Mouse (Mus musculus) brain, embryonic 14.5 days (tissue): ENCODE data around the gene Atp5g2.

ENCODE experiments used
- CTCF ChIP-seq: fragments of 200-500 bp; IDR thresholded peaks from 2 replicates; pipeline ENCODE4 v1.5.1; 2012; ENCODE audit warnings: inconsistent platforms, mild to moderate bottlenecking, moderate library complexity, borderline replicate concordance; ENCODE audit not compliant: insufficient read depth, insufficient read length; ENCODE audit errors: extremely low read depth
- POLR2A ChIP-seq: fragments of 200-500 bp; IDR thresholded peaks from 2 replicates; pipeline ENCODE4 v1.6.1; 2012; ENCODE audit warnings: mild to moderate bottlenecking, inconsistent platforms, borderline replicate concordance; ENCODE audit not compliant: poor library complexity, insufficient read depth, insufficient read length, severe bottlenecking; ENCODE audit errors: extremely low read depth

- TF ChIP-seq POLR2A (no peak), CTCF (no peak)
Observed at GRCm38 (mm10) chr15:102616174-102616573, 56.0 kb downstream of the Atp5g2 start.
